Mouse (Mus musculus): Measurements from ENCODE around the gene Chp1. TPM values are rescaled to one million over a fixed set of nuclear protein-coding genes. Genes with fewer than 3 reads are reported as not detected.

Gene Chp1
- polyA plus RNA-seq, 1 experiment from 2014 or later, result 129 TPM

GRCm38 (mm10) chr2:119512292-119512691 lies 35.2 kb upstream of the Chp1 start:
- H3K9ac ChIP-seq (replicated peaks; ENCODE audit: low read depth), result no peak overlapping the region
- no peaks in the 10 kb centered on the region for H3K9me3 ChIP-seq (ENCODE audit: low read length)
- TF ChIP-seq CTCF (IDR thresholded peaks at IDR 0.05) (peak; percentile 49), EP300 (IDR thresholded peaks at IDR 0.05) (no peak)
- ATAC-seq (no peak), DNase-seq (ENCODE audit: low spot score) (no peak)
- no peak overlapping the region for H3K27ac ChIP-seq (ENCODE audit: low read length)
- no peaks in the 10 kb centered on the region for H3K36me3 ChIP-seq (ENCODE audit: insufficient read depth, low read length)
- no peaks in the 10 kb centered on the region for H3K4me1 ChIP-seq (ENCODE audit: insufficient read depth, low read depth, low read length)
- H3K4me3 ChIP-seq (ENCODE audit: low read depth, low read length), result no peak overlapping the region
- no peaks in the 10 kb centered on the region for H3K27me3 ChIP-seq (replicated peaks; ENCODE audit: insufficient read depth, low read length)
- WGBS, result 69% methylated on average over 2 of the region's 3 CpGs
- H3K4me2 ChIP-seq (replicated peaks; ENCODE audit: low read depth, low read length), result no peak overlapping the region

- 54% methylated on average over 3 of the region's 3 CpGs for WGBS
- no peaks in the 10 kb centered on the region for H3K36me3 ChIP-seq (ENCODE audit: insufficient read depth, low read length)
- H3K27ac ChIP-seq (ENCODE audit: low read length), result no peak overlapping the region
- ATAC-seq (peak; percentile 28; the same call in 1 of the 2 replicates), DNase-seq (ENCODE audit: low spot score) (peak; percentile 63)
- no peaks in the 10 kb centered on the region for H3K27me3 ChIP-seq (replicated peaks; ENCODE audit: insufficient read depth, low read length)
- no peak overlapping the region for H3K4me2 ChIP-seq (replicated peaks; ENCODE audit: low read depth, low read length)
- H3K4me3 ChIP-seq (ENCODE audit: low read depth, low read length), result no peak overlapping the region
- no peaks in the 10 kb centered on the region for H3K4me1 ChIP-seq (ENCODE audit: insufficient read depth, low read depth, low read length)
- no peak overlapping the region for H3K9ac ChIP-seq (replicated peaks; ENCODE audit: low read depth)
- no peaks in the 10 kb centered on the region for H3K9me3 ChIP-seq (ENCODE audit: low read length)
- 0 out of 2 replicates have a peak, but pooled peaks have one; percentile 29 for TF ChIP-seq EP300 (IDR thresholded peaks at IDR 0.05)
- TF ChIP-seq CTCF (IDR thresholded peaks at IDR 0.05), result no peak
Observed at GRCm38 (mm10) chr2:119514026-119514522, 33.4 kb upstream of the Chp1 start.

GRCm38 (mm10) chr2:119516811-119517210 lies 30.7 kb upstream of the Chp1 start:
- DNase-seq (ENCODE audit: low spot score), result no peak
- H3K27me3 ChIP-seq (replicated peaks; ENCODE audit: insufficient read depth, low read length), result no peaks in the 10 kb centered on the region

GRCm38 (mm10) chr2:119520550-119520949 lies 26.9 kb upstream of the Chp1 start:
- Histone ChIP-seq H3K36me3 (ENCODE audit: insufficient read depth, low read length) (no peaks in the 10 kb centered on the region), H3K27ac (ENCODE audit: low read length) (no peak overlapping the region), H3K4me2 (replicated peaks; ENCODE audit: low read depth, low read length) (no peak overlapping the region), H3K9ac (replicated peaks; ENCODE audit: low read depth) (no peak overlapping the region), H3K27me3 (replicated peaks; ENCODE audit: insufficient read depth, low read length) (no peaks in the 10 kb centered on the region), H3K9me3 (ENCODE audit: low read length) (no peaks in the 10 kb centered on the region), H3K4me3 (ENCODE audit: low read depth, low read length) (no peak overlapping the region), H3K4me1 (ENCODE audit: insufficient read depth, low read depth, low read length) (no peaks in the 10 kb centered on the region)
- TF ChIP-seq CTCF (IDR thresholded peaks at IDR 0.05) (peak; percentile 29; the same call in 1 of the 2 replicates), EP300 (IDR thresholded peaks at IDR 0.05) (no peak)
- no peak for ATAC-seq
- peak; percentile 72 for DNase-seq (ENCODE audit: low spot score)
- WGBS, result 58% methylated on average over 7 of the region's 7 CpGs

More at GRCm38 (mm10) chr2:119516811-119517210, 30.7 kb upstream of the Chp1 start:
- H3K9me3 ChIP-seq (ENCODE audit: low read length), result no peaks in the 10 kb centered on the region
- TF ChIP-seq CTCF (IDR thresholded peaks at IDR 0.05) (no peak), EP300 (IDR thresholded peaks at IDR 0.05) (no peak)
- H3K4me3 ChIP-seq (ENCODE audit: low read depth, low read length), result no peak overlapping the region
- H3K4me2 ChIP-seq (replicated peaks; ENCODE audit: low read depth, low read length), result no peak overlapping the region
- WGBS, result 45% methylated on average over 5 of the region's 5 CpGs
- no peaks in the 10 kb centered on the region for H3K4me1 ChIP-seq (ENCODE audit: insufficient read depth, low read depth, low read length)
- no peak overlapping the region for H3K9ac ChIP-seq (replicated peaks; ENCODE audit: low read depth)
- ATAC-seq, result no peak
- no peaks in the 10 kb centered on the region for H3K36me3 ChIP-seq (ENCODE audit: insufficient read depth, low read length)
- no peak overlapping the region for H3K27ac ChIP-seq (ENCODE audit: low read length)

- H3K36me3 ChIP-seq (ENCODE audit: insufficient read depth, low read length), result no peaks in the 10 kb centered on the region
- H3K27ac ChIP-seq (ENCODE audit: low read length), result no peak overlapping the region
- 78% methylated on average over 4 of the region's 4 CpGs for WGBS
- no peak overlapping the region for H3K4me2 ChIP-seq (replicated peaks; ENCODE audit: low read depth, low read length)
- H3K27me3 ChIP-seq (replicated peaks; ENCODE audit: insufficient read depth, low read length), result no peaks in the 10 kb centered on the region
- H3K9me3 ChIP-seq (ENCODE audit: low read length), result no peaks in the 10 kb centered on the region
- DNase-seq (ENCODE audit: low spot score), result no peak
- no peak for TF ChIP-seq CTCF (IDR thresholded peaks at IDR 0.05)
- no peak for TF ChIP-seq EP300 (IDR thresholded peaks at IDR 0.05)
- H3K9ac ChIP-seq (replicated peaks; ENCODE audit: low read depth), result no peak overlapping the region
- no peak overlapping the region for H3K4me3 ChIP-seq (ENCODE audit: low read depth, low read length)
- ATAC-seq, result no peak
- no peaks in the 10 kb centered on the region for H3K4me1 ChIP-seq (ENCODE audit: insufficient read depth, low read depth, low read length)
Observed at GRCm38 (mm10) chr2:119523836-119524235, 23.7 kb upstream of the Chp1 start.

GRCm38 (mm10) chr2:119525422-119525821 lies 22.1 kb upstream of the Chp1 start:
- no peaks in the 10 kb centered on the region for H3K27me3 ChIP-seq (replicated peaks; ENCODE audit: insufficient read depth, low read length)
- no peaks in the 10 kb centered on the region for H3K9me3 ChIP-seq (ENCODE audit: low read length)
- TF ChIP-seq EP300 (IDR thresholded peaks at IDR 0.05) (no peak), CTCF (IDR thresholded peaks at IDR 0.05) (no peak)
- no peak overlapping the region for H3K4me2 ChIP-seq (replicated peaks; ENCODE audit: low read depth, low read length)
- H3K9ac ChIP-seq (replicated peaks; ENCODE audit: low read depth), result no peak overlapping the region
- H3K4me3 ChIP-seq (ENCODE audit: low read depth, low read length), result no peak overlapping the region
- H3K27ac ChIP-seq (ENCODE audit: low read length), result no peak overlapping the region
- no peaks in the 10 kb centered on the region for H3K36me3 ChIP-seq (ENCODE audit: insufficient read depth, low read length)
- DNase-seq (ENCODE audit: low spot score) (no peak), ATAC-seq (no peak)
- no peaks in the 10 kb centered on the region for H3K4me1 ChIP-seq (ENCODE audit: insufficient read depth, low read depth, low read length)
- 49% methylated on average over 4 of the region's 4 CpGs for WGBS

GRCm38 (mm10) chr2:119538802-119539201 lies 8.7 kb upstream of the Chp1 start:
- H3K27me3 ChIP-seq (replicated peaks; ENCODE audit: insufficient read depth, low read length), result no peaks in the 10 kb centered on the region
- TF ChIP-seq CTCF (IDR thresholded peaks at IDR 0.05) (no peak), EP300 (IDR thresholded peaks at IDR 0.05) (peak; percentile 67)
- H3K9ac ChIP-seq (replicated peaks; ENCODE audit: low read depth), result no peak overlapping the region
- no peaks in the 10 kb centered on the region for H3K36me3 ChIP-seq (ENCODE audit: insufficient read depth, low read length)
- DNase-seq (ENCODE audit: low spot score), result peak; percentile 78
- H3K27ac ChIP-seq (ENCODE audit: low read length), result 0 out of 2 replicates have a peak overlapping the region, but pooled peaks have one; percentile 11
- 48% methylated on average over 9 of the region's 9 CpGs for whole genome bisulfite sequencing
- H3K4me3 ChIP-seq (ENCODE audit: low read depth, low read length), result no peak overlapping the region
- no peak overlapping the region for H3K4me2 ChIP-seq (replicated peaks; ENCODE audit: low read depth, low read length)
- ATAC-seq, result peak; percentile 96
- no peaks in the 10 kb centered on the region for H3K9me3 ChIP-seq (ENCODE audit: low read length)
- H3K4me1 ChIP-seq (ENCODE audit: insufficient read depth, low read depth, low read length), result no peaks in the 10 kb centered on the region
